8 mouse cellular contexts compared by ENCODE assay signal in genomic region chr17:28407418-28408250, GRCm38 (mm10). TPM values are rescaled to one million over a fixed set of nuclear protein-coding genes. Genes with fewer than 3 reads are reported as not detected.
DNase-seq lines count a peak whose midpoint lies in the region; ATAC-seq lines count a peak whose summit lies in the region.

No protein-coding gene starts in this region.

- no peaks in the 10 kb centered on the region for H3K9me3 ChIP-seq in embryonic facial prominence, embryonic 15.5 days (replicated peaks)
- H3K9me3 ChIP-seq in heart, embryonic 14.5 days (ENCODE audit: control insufficient read depth, low read length): no peaks in the 10 kb centered on the region
- no peaks in the 10 kb centered on the region for H3K9me3 ChIP-seq in liver, embryonic 11.5 days (ENCODE audit: control insufficient read depth, low read length)

- H3K4me1 ChIP-seq in embryonic facial prominence, embryonic 15.5 days: peaks cover 8% of the 10 kb centered on the region; the same call in 1 of the 2 replicates
- no peaks in the 10 kb centered on the region for H3K4me1 ChIP-seq in heart, embryonic 14.5 days (ENCODE audit: control insufficient read depth in 2 of 2, insufficient read depth in 2 of 2, low read length in 2 of 2)
- H3K4me1 ChIP-seq in liver, embryonic 11.5 days (replicated peaks; ENCODE audit: control insufficient read depth, insufficient read depth, low read length): no peaks in the 10 kb centered on the region

- WGBS in embryonic facial prominence, embryonic 15.5 days: 38% methylated on average over 15 of the region's 15 CpGs
- WGBS in heart, embryonic 14.5 days: 39% methylated on average over 15 of the region's 15 CpGs
- 38% methylated on average over 15 of the region's 15 CpGs for WGBS in liver, embryonic 11.5 days

- no peaks in the 10 kb centered on the region for H3K27me3 ChIP-seq in embryonic facial prominence, embryonic 15.5 days
- no peaks in the 10 kb centered on the region for H3K27me3 ChIP-seq in heart, embryonic 14.5 days (ENCODE audit: control insufficient read depth, insufficient read depth, low read length)
- no peaks in the 10 kb centered on the region for H3K27me3 ChIP-seq in liver, embryonic 11.5 days (replicated peaks; ENCODE audit: control insufficient read depth, insufficient read depth, low read length)

- no peak overlapping the region for H3K9ac ChIP-seq in embryonic facial prominence, embryonic 15.5 days
- H3K9ac ChIP-seq in heart, embryonic 14.5 days (ENCODE audit: low read length): no peak overlapping the region
- no peak overlapping the region for H3K9ac ChIP-seq in liver, embryonic 11.5 days (ENCODE audit: low read depth, low read length)

- H3K4me2 ChIP-seq in embryonic facial prominence, embryonic 15.5 days (replicated peaks): no peak overlapping the region
- no peak overlapping the region for H3K4me2 ChIP-seq in heart, embryonic 14.5 days (ENCODE audit: low read length)
- no peak overlapping the region for H3K4me2 ChIP-seq in liver, embryonic 11.5 days

- DNase-seq in A20 (ENCODE audit: low read depth, low spot score): peak; percentile 88
- DNase-seq in adrenal gland, postnatal 4 days (ENCODE audit: low spot score in 2 of 2): peak; percentile 40 to 72
- peak; percentile 90 for DNase-seq in kidney, postnatal 10 days
- peak; percentile 66 for DNase-seq in liver, embryonic 11.5 days (ENCODE audit: low spot score)
- peak; percentile 87 to 88 for DNase-seq in spleen, postnatal 36 days (ENCODE audit: low spot score in 2 of 2)

- no peak overlapping the region for H3K4me3 ChIP-seq in embryonic facial prominence, embryonic 15.5 days (replicated peaks)
- no peak overlapping the region for H3K4me3 ChIP-seq in heart, embryonic 14.5 days (ENCODE audit: control insufficient read depth in 1 of 2, insufficient read depth in 1 of 2, low read depth in 1 of 2, low read length in 2 of 2)
- no peak overlapping the region for H3K4me3 ChIP-seq in liver, embryonic 11.5 days (ENCODE audit: low read depth, low read length)

- peaks cover 28% of the 10 kb centered on the region for H3K36me3 ChIP-seq in embryonic facial prominence, embryonic 15.5 days
- peaks cover 18% of the 10 kb centered on the region for H3K36me3 ChIP-seq in heart, embryonic 14.5 days (ENCODE audit: control insufficient read depth, insufficient read depth, low read length)
- H3K36me3 ChIP-seq in liver, embryonic 11.5 days (ENCODE audit: control insufficient read depth, insufficient read depth, low read length): peaks cover 23% of the 10 kb centered on the region; the same call in 1 of the 2 replicates

- H3K27ac ChIP-seq in embryonic facial prominence, embryonic 15.5 days (replicated peaks): 0 out of 2 replicates have a peak overlapping the region, but pooled peaks have one; percentile 22
- H3K27ac ChIP-seq in heart, embryonic 14.5 days (replicated peaks in 1 of 2; ENCODE audit: control insufficient read depth in 1 of 2, insufficient read depth in 1 of 2, low read depth in 2 of 2, low read length in 2 of 2): no peak overlapping the region
- H3K27ac ChIP-seq in liver, embryonic 11.5 days (ENCODE audit: low read depth, low read length): no peak overlapping the region

- ATAC-seq in embryonic facial prominence, embryonic 15.5 days (ENCODE audit: insufficient number of reproducible peaks, low FRiP score, low TSS enrichment, low read depth): peak; percentile 80
- peak; percentile 56 for ATAC-seq in heart, embryonic 14.5 days (ENCODE audit: insufficient number of reproducible peaks, insufficient read depth, low FRiP score, low read depth)
- peak; percentile 26; the same call in 1 of the 2 replicates for ATAC-seq in liver, embryonic 11.5 days (replicated peaks; ENCODE audit: low FRiP score)
- ATAC-seq in monocyte, adult 5-6 weeks (replicated peaks; ENCODE audit: insufficient number of reproducible peaks, low FRiP score, low TSS enrichment, poor library complexity, severe bottlenecking): peak; percentile 97

RNA-seq across cellular contexts. Expression of gene Tulp1, which starts 42.6 kb away (rescaled TPM):
- 1 to 10 TPM in 1 of 2 experiments, under 1 TPM in 1; 0.62 to 1.5 TPM for total RNA-seq in adrenal gland, postnatal 4 days (2021)
- polyA plus RNA-seq in embryonic facial prominence, embryonic 15.5 days (2015; fragmentation: Nextera tagmentation; extraction: Ambion mirVana): 5.1 and 5.8 TPM in 2 replicates
- 3.3 and 3.4 TPM in 2 replicates for polyA plus RNA-seq in heart, embryonic 14.5 days (2014; fragmentation: Nextera tagmentation; extraction: Ambion mirVana)
- polyA plus RNA-seq in liver, embryonic 11.5 days (2014; fragmentation: Nextera tagmentation; extraction: Ambion mirVana): 2.8 and 3.3 TPM in 2 replicates
- total RNA-seq in monocyte, adult 5-6 weeks (2017): not detected in 3 replicates

RNA-seq across cellular contexts. Expression of gene Tead3, which starts 57.0 kb away (rescaled TPM):
- 10 to 100 TPM; 23.8 to 27.5 TPM for total RNA-seq in adrenal gland, postnatal 4 days (2021)
- 17.9 and 18.8 TPM in 2 replicates for polyA plus RNA-seq in embryonic facial prominence, embryonic 15.5 days (2015; fragmentation: Nextera tagmentation; extraction: Ambion mirVana)
- 5.4 and 7.2 TPM in 2 replicates for polyA plus RNA-seq in heart, embryonic 14.5 days (2014; fragmentation: Nextera tagmentation; extraction: Ambion mirVana)
- polyA plus RNA-seq in liver, embryonic 11.5 days (2014; fragmentation: Nextera tagmentation; extraction: Ambion mirVana): 4.3 and 4.6 TPM in 2 replicates
- not detected in 3 replicates for total RNA-seq in monocyte, adult 5-6 weeks (2017)

Comparison
In these comparisons a context has a peak if more than half of its experiments do, and no peak if none do; other contexts are left out.
1. ATAC-seq: peak in every context shown above with its lines; median percentile 97 in monocyte, adult 5-6 weeks; 80 in embryonic facial prominence, embryonic 15.5 days; 56 in heart, embryonic 14.5 days; 26 in liver, embryonic 11.5 days.